In the genomic region with DNA sequence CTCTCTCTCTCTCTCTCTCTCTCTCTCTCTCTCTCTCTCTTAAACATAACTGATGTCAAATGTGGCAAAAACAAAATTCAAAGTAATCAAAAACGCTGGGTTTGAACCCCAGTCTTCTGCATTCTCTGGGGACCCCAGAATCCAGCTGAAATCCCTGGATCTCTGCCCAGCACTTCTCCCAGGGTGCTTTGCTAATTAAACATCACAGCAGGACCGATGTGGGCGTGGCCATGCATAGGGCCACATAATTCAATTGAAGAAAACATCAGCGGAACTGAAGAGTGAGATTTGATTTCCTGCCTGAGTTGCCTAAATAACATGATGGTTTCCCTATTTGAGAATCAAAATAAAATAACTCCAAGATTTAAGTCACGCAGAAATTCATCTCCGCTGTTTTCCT, we compare ENCODE assay signal across 17 mouse cellular contexts.
DNase-seq lines count a peak whose midpoint lies in the region; ATAC-seq and TF ChIP-seq lines count a peak whose summit lies in the region.
"Had no signal": no experiment of that assay in that cellular context is flagged by ENCODE, and none has a peak within 500 bp of the region (broad histone marks: within the 10 kb centered on the region; RNA-seq: fewer than 3 reads in every experiment).

No protein-coding gene starts in this region.

- no peaks in the 10 kb centered on the region for H3K9me3 ChIP-seq in intestine, embryonic 14.5 days (ENCODE audit: control insufficient read depth, low read length)
- H3K9me3 ChIP-seq in intestine, embryonic 16.5 days (ENCODE audit: control insufficient read depth, low read length) = no peaks in the 10 kb centered on the region
- no peaks in the 10 kb centered on the region for H3K9me3 ChIP-seq in lung, postnatal 0 days (ENCODE audit: low read length)
- H3K9me3 ChIP-seq: heart, embryonic 13.5 days; hindbrain, embryonic 15.5 days; liver, embryonic 12.5 days; midbrain, embryonic 13.5 days had no signal

- H3K9ac ChIP-seq in intestine, embryonic 14.5 days (ENCODE audit: low read length) = no peak overlapping the region
- no peak overlapping the region for H3K9ac ChIP-seq in intestine, embryonic 16.5 days (ENCODE audit: low read depth, low read length)
- H3K9ac ChIP-seq in lung, postnatal 0 days (replicated peaks; ENCODE audit: low read depth) = no peak overlapping the region
- H3K9ac ChIP-seq: heart, embryonic 13.5 days; hindbrain, embryonic 15.5 days; liver, embryonic 12.5 days; midbrain, embryonic 13.5 days had no signal

- DNase-seq in cerebellum, postnatal 10 days = peak; percentile 50 to 66
- no peak for DNase-seq in cerebellum, postnatal 36 days
- no peak for DNase-seq in intestine, embryonic 14.5 days (ENCODE audit: low spot score)
- peak; percentile 10 for DNase-seq in lung, postnatal 36 days
- no peak for DNase-seq in lung, postnatal 0 days (ENCODE audit: low spot score)
- DNase-seq in heart, postnatal 4 days = peak; percentile 52
- DNase-seq: cerebellum, adult 11-12 months; lung, postnatal 4 days; thymus, postnatal 25 days had no signal

- no peak for TF ChIP-seq EP300 in lung, postnatal 0 days (IDR thresholded peaks at IDR 0.05)

- no peak overlapping the region for H3K4me2 ChIP-seq in intestine, embryonic 14.5 days (ENCODE audit: low read length)
- no peak overlapping the region for H3K4me2 ChIP-seq in intestine, embryonic 16.5 days (ENCODE audit: low read depth, low read length)
- H3K4me2 ChIP-seq in lung, postnatal 0 days (replicated peaks; ENCODE audit: low read depth, low read length) = no peak overlapping the region
- H3K4me2 ChIP-seq: heart, embryonic 13.5 days; hindbrain, embryonic 15.5 days; liver, embryonic 12.5 days; midbrain, embryonic 13.5 days had no signal

- ATAC-seq in intestine, embryonic 14.5 days (replicated peaks; ENCODE audit: low FRiP score, low TSS enrichment, low read depth) = no peak
- ATAC-seq in intestine, embryonic 16.5 days = no peak
- ATAC-seq in lung, postnatal 0 days = no peak
- ATAC-seq in activated CD4-positive, CD25-positive, alpha-beta regulatory T cell, adult 4 months = no peak
- ATAC-seq: liver, embryonic 12.5 days; midbrain, embryonic 13.5 days had no signal

- H3K4me3 ChIP-seq in intestine, embryonic 14.5 days (ENCODE audit: low read depth, low read length) = no peak overlapping the region
- no peak overlapping the region for H3K4me3 ChIP-seq in intestine, embryonic 16.5 days (ENCODE audit: low read length)
- no peak overlapping the region for H3K4me3 ChIP-seq in lung, postnatal 0 days (ENCODE audit: low read depth, low read length)
- H3K4me3 ChIP-seq: erythroblast, embryonic 14.5 days; heart, embryonic 13.5 days; hindbrain, embryonic 15.5 days; liver, embryonic 12.5 days; midbrain, embryonic 13.5 days had no signal

- H3K36me3 ChIP-seq in intestine, embryonic 14.5 days (ENCODE audit: control insufficient read depth, insufficient read depth, low read length) = no peaks in the 10 kb centered on the region
- H3K36me3 ChIP-seq in intestine, embryonic 16.5 days (ENCODE audit: control insufficient read depth, insufficient read depth, low read length) = no peaks in the 10 kb centered on the region
- no peaks in the 10 kb centered on the region for H3K36me3 ChIP-seq in lung, postnatal 0 days (ENCODE audit: insufficient read depth, low read length)
- H3K36me3 ChIP-seq: heart, embryonic 13.5 days; hindbrain, embryonic 15.5 days; liver, embryonic 12.5 days; midbrain, embryonic 13.5 days had no signal

- 58% methylated on average over 6 of the region's 6 CpGs for WGBS in intestine, embryonic 14.5 days
- WGBS in intestine, embryonic 16.5 days = 62% methylated on average over 6 of the region's 6 CpGs
- WGBS in lung, postnatal 0 days = 60% methylated on average over 6 of the region's 6 CpGs

- peaks cover 16% of the 10 kb centered on the region for H3K4me1 ChIP-seq in intestine, embryonic 14.5 days (replicated peaks; ENCODE audit: control insufficient read depth, insufficient read depth, low read length)
- H3K4me1 ChIP-seq in intestine, embryonic 16.5 days (ENCODE audit: control insufficient read depth, insufficient read depth, low read length) = 0 out of 2 replicates have a peak, but pooled peaks cover 11% of the 10 kb centered on the region
- H3K4me1 ChIP-seq in lung, postnatal 0 days (ENCODE audit: insufficient read depth, low read depth, low read length) = 0 out of 2 replicates have a peak, but pooled peaks cover 6% of the 10 kb centered on the region
- H3K4me1 ChIP-seq: liver, embryonic 12.5 days had no signal

- TF ChIP-seq CTCF in lung, postnatal 0 days (IDR thresholded peaks at IDR 0.05) = no peak

- no peaks in the 10 kb centered on the region for H3K27me3 ChIP-seq in intestine, embryonic 14.5 days (replicated peaks; ENCODE audit: control insufficient read depth, insufficient read depth, low read length)
- H3K27me3 ChIP-seq in intestine, embryonic 16.5 days (replicated peaks; ENCODE audit: control insufficient read depth, insufficient read depth, low read length) = no peaks in the 10 kb centered on the region
- H3K27me3 ChIP-seq in lung, postnatal 0 days (replicated peaks; ENCODE audit: insufficient read depth, low read length) = no peaks in the 10 kb centered on the region
- H3K27me3 ChIP-seq: CH12.LX; heart, embryonic 13.5 days; hindbrain, embryonic 15.5 days; liver, embryonic 12.5 days; midbrain, embryonic 13.5 days had no signal

- peak overlapping the region; percentile 93; the same call in 1 of the 2 replicates for H3K27ac ChIP-seq in intestine, embryonic 14.5 days (ENCODE audit: low read depth)
- H3K27ac ChIP-seq in intestine, embryonic 16.5 days (ENCODE audit: low read length) = no peak overlapping the region
- no peak overlapping the region for H3K27ac ChIP-seq in lung, postnatal 0 days (ENCODE audit: low read length)
- H3K27ac ChIP-seq: heart, embryonic 13.5 days; hindbrain, embryonic 15.5 days; liver, embryonic 12.5 days; midbrain, embryonic 13.5 days had no signal

Comparison
In these comparisons a context has a peak if more than half of its experiments do, and no peak if none do; other contexts are left out.
1. DNase-seq: peak in cerebellum, postnatal 10 days (2 of 2), lung, postnatal 36 days (single experiment) and heart, postnatal 4 days (single experiment); none in cerebellum, postnatal 36 days (0 of 2), intestine, embryonic 14.5 days (single experiment) and lung, postnatal 0 days (single experiment).